Mouse (Mus musculus) myocyte (in vitro differentiated cells): ENCODE data around the gene Ovca2.

Experiments used
- MYOD1 ChIP-seq, 3 experiments: IDR thresholded peaks; one replicate each; pipeline ENCODE4 v1.6.1; 2011; ENCODE audit warnings: control low read depth in 2 of 3, low read depth in 2 of 3, mild to moderate bottlenecking in 2 of 3, moderate library complexity in 1 of 3; ENCODE audit not compliant: insufficient read length in 2 of 3, control insufficient read depth in 1 of 3
- POLR2A ChIP-seq: IDR thresholded peaks from one replicate; pipeline ENCODE4 v1.6.1; 2011; ENCODE audit warnings: low read depth, mild to moderate bottlenecking, control low read depth, moderate library complexity; ENCODE audit not compliant: insufficient read length

DNA sequence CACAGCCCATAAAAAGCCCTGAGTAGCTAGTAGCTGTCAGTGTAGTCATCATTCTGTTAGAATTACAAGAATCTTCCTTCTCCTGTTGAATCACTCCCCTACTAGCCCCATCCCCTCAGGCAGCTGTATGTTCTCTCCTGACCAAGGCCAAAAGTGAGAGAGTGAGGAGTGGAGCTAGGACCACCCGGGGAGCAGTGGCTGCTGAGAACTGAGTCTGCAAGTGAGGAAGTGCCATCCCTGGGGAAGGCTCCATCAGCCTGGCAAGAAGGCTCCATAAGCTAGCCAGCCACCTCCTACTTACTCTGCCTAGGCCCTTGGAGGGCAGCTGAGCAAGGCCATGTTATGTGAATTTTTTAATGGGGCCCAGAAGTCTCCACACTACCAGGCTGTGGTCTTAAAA lies 36.7 kb downstream of the Ovca2 start:
- TF ChIP-seq POLR2A (no peak), MYOD1 (IDR thresholded peaks at IDR 0.05; ENCODE audit: control insufficient read depth in 1 of 3, insufficient read length in 2 of 3, low read depth in 2 of 3) (no peak)
